Mouse (Mus musculus) gastrocnemius, adult 18-20 months (tissue): ENCODE data around the gene Gm7358. TPM values are rescaled to one million over a fixed set of nuclear protein-coding genes. Genes with fewer than 3 reads are reported as not detected.
"Not testable (repeated sequence)": the region's sequence is repeated elsewhere in the genome, so short reads cannot be mapped to it uniquely, and the experiment has no call there.

Source experiments
- DNase-seq: peaks from one replicate; pipeline ENCODE4 v3.0.0; 2021; ENCODE audit warnings: low spot score
- long read RNA-seq, 2 experiments: library from polyadenylated mRNA; stranded (forward); transcript quantifications; one replicate each; pipeline ENCODE4 v2.0.0; 2021
- total RNA-seq, 2 experiments: library from RNA; stranded (reverse); gene quantifications; 2 replicates each; pipeline ENCODE4 v1.2.3; 2021

Gene Gm7358
- total RNA-seq: not detected
- long read RNA-seq, experiment 1: 0 reads
- long read RNA-seq, experiment 2: 0 reads

DNA sequence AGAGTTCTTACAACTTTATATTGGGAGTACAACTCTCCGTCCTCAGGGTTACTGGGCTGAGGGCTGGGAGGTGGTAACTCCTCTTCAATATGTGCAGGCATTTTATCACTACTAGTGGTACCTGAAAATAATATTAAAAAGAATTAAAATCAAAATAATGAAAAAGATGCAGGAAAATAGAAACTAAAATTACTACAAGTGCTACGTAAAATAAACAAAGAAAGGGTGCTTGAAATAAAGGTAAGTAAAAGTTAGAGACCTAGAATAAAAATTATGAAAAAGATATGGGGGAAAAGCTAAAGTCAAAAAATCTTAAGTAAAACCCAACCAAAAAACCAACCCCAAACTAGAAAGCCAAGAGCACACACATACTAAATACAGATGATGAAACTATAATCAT, at the start of gene Gm7358:
Gene Gm7358, minus strand, starts transcription at position 101 of the 400 bp plus-strand sequence.
- not testable (repeated sequence) for DNase-seq

DNA sequence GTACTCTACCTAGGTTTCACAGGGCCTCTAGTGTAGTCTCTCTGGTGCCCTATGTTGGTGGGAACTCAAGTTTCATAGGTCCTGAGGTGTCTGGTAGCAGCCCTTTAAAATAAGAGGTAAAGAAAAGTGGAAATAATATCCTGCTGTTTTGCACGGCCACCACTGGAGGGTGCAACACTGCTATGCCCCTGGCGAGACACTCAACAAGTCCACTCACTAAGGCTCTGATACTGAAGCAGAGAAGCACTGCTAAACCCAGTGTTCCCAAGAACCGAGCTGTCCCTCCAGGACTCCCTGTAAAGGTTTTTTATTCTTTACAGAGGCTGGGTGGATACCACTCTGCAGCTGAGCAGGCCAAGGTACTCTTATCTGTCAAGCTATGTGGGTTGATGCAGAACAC, 43.7 kb upstream of the Gm7358 start:
- not testable (repeated sequence) for DNase-seq

DNA sequence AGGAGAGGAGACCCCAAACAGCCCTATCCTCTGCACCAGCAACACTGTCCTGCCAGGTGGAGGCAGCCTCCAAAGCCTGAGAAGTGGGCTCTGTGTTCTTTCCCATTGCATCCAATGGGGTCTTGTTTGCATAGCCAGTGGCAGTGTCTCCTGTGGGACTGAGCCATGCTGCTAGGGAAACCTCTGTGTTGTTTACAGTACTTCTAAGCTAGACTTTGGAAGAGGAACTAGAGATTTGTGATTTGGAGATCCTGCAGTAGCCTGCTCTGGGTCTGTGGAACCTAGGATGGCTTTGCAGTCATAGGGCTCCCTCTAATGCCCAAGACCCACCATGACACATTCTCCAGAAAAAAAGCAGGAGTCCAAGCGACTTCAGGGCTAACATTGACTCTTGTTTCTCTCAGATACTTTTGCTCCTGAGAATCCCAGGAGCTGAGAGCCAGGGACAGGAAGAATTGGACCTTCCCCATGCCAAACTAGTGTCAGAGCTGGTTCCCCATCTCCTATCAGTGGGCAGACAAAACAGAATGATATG, 42.2 kb upstream of the Gm7358 start:
- DNase-seq: not testable (repeated sequence)

DNA sequence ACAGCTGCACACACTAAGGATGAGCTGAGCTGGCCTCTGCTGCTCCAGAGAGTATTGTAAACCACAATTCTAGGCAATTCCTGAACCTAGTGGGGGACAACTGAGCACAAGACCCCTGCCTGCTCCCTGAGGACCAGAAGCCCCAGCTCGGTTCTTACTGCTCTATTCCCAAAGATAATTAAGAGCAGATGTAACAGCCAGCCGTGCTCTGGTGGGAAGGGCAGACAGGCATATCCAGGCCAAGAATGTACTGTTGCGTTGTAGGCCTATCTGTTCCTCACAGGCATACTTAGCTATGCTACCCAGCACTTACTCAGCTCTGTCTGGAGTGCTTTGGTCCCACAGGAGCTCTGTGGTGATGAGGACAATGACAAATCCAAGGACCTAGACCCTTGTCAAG, 40.6 kb upstream of the Gm7358 start:
- not testable (repeated sequence) for DNase-seq

DNA sequence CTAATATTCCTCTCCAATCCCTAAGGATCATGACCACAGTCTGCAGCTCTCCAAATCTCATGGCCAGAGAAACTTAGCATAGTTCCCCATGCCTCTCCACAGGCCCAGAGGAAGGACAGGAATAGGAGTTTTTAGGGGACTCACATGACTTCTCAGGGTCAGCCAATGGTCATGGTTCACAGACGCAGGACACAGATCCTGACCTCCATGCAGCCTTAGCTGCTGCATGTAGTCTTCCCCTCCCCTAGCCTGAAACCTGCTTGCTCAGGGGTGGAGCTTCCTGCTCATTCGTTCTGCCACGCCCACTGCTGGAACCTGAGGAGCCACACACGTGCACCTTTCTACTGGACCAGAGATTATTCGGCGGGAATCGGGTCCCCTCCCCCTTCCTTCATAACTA, 34.8 kb upstream of the Gm7358 start:
- DNase-seq: not testable (repeated sequence)

DNA sequence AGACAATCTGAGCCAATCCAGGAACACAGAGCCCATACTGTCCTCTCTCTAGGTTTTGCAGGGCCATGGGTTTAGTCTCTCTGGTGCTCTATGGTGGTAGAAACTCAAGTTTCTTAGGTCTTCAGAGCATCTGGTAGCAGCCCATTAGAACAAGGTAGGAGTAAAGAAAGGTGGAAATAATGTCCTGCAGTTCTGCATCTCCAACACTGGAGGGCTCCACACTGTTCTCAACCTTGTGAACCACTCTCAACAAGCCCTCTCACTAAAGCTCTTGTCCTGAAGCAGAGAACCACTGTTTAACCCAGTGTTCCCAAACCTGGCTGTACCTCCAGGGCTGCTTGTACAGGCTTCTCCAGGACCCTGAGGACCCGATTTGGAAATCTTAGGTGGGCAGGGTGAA, 27.3 kb upstream of the Gm7358 start:
- DNase-seq: not testable (repeated sequence)

DNA sequence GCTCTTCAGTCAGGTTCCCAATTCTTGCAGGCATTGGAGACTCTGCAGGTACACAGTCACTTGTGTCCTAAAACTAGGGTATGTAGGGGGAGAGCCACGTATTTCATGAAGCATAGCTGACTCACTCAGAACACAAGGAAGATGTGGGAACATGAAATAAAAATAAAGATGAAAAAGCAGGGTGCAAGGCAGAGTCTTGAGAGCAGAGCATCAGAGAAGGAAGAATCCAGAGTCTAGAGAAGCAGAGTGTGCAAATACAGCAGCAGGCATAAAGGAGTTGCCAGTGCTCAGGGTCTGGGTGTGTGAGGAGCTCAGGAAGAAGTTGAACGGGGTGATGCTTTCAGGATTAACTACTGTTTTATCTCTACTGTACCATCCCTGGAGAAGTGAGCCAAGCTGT, 17.5 kb downstream of the Gm7358 start:
- DNase-seq: not testable (repeated sequence)

DNA sequence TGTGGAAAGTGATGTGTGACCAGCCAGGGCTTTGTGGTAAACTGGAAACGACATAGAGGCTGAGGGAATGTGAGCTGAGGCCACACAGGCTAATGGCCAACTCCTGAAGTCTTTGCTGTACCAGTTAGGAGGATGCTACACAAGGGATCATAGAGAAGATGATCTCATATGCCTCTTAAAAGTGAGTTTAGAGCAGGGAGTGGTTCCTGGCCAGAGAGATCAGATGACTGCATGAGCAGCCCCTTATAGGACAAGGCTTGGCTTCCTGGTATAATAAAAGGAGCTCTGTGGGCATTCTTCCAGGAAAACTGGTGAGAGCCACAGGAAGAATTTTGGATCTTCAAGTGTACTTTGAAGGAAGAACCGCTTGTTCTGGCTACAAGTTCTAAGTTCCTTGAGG, 22.3 kb downstream of the Gm7358 start:
- DNase-seq: not testable (repeated sequence)

DNA sequence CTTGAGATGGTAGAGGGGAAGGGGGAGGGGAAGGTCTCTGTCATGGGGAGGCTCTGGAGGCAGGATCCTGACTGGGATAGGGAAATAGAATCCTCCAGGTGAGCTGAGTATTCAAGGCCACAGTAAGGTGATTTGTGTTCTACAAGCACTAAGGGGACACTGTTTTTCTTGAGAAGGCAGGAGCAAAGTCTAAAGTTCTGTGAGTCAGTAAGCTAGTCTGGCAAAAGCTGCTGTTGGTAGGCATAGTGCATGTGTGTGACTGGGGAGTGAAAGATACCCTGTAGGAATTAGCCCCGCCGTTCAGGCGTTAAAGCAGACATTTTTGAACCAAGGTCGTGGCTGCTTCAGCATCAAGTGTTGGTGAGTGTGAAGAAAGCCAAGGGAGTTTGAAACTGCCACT, 23.2 kb downstream of the Gm7358 start:
- DNase-seq: not testable (repeated sequence)

Other genes starting within 250 kb of the Gm7358 start
- not detected for gene Gm7168, start 111.2 kb downstream of the Gm7358 start, total RNA-seq
- not detected for gene Gm7356, start 55.8 kb downstream of the Gm7358 start, total RNA-seq
- 1 to 10 TPM; 1.5 to 3.5 TPM for gene Dact2, start 144.8 kb upstream of the Gm7358 start, total RNA-seq
- gene Smoc2, start 220.0 kb upstream of the Gm7358 start, total RNA-seq: 10 to 100 TPM; 71.5 to 71.9 TPM